Mouse (Mus musculus) limb, embryonic 15.5 days (tissue): Measurements from ENCODE around the gene Hoxa9. TPM values are rescaled to one million over a fixed set of nuclear protein-coding genes. Genes with fewer than 3 reads are reported as not detected.
A peak's percentile ranks its signal among the peaks of the same experiment; 100 is the strongest.

ENCODE experiments used
- ATAC-seq: fragments of 200-750 bp; cut with Nextera tagmentation; 2 replicates; pipeline ENCODE4 v1.8.0; 2017; ENCODE audit warnings: low read depth, moderate TSS enrichment; ENCODE audit not compliant: insufficient number of reproducible peaks, low FRiP score, low TSS enrichment
- H3K27ac ChIP-seq: fragments of 300-500 bp; sonication (generic); 2 replicates; pipeline ENCODE4 v1.5.1; 2015; ENCODE audit warnings: moderate library complexity, mild to moderate bottlenecking, inconsistent platforms
- H3K27me3 ChIP-seq: fragments of 300-500 bp; sonication (generic); 2 replicates; pipeline ENCODE4 v1.6.1; 2015; ENCODE audit warnings: inconsistent platforms
- H3K36me3 ChIP-seq: fragments of 300-500 bp; sonication (generic); 2 replicates; pipeline ENCODE4 v1.6.1; 2015; ENCODE audit warnings: inconsistent platforms
- H3K4me1 ChIP-seq: fragments of 300-500 bp; sonication (generic); 2 replicates; pipeline ENCODE4 v1.6.1; 2015; ENCODE audit warnings: inconsistent platforms
- H3K4me2 ChIP-seq: fragments of 300-500 bp; sonication (generic); 2 replicates; pipeline ENCODE4 v1.6.1; 2015; ENCODE audit warnings: mild to moderate bottlenecking, inconsistent platforms
- H3K4me3 ChIP-seq: fragments of 300-500 bp; sonication (generic); 2 replicates; pipeline ENCODE4 v1.5.1; 2015; ENCODE audit warnings: mild to moderate bottlenecking, inconsistent platforms
- H3K9ac ChIP-seq: fragments of 300-500 bp; sonication (generic); 2 replicates; pipeline ENCODE4 v1.6.1; 2015; ENCODE audit warnings: inconsistent platforms
- H3K9me3 ChIP-seq: fragments of 300-500 bp; sonication (generic); 2 replicates; pipeline ENCODE4 v1.6.1; 2016; ENCODE audit warnings: inconsistent platforms
- WGBS: fragments of 180-500 bp; shearing (Covaris S2); methylation state at CpG from one replicate; pipeline ENCODE4 v1.1.7; 2015; 5-methylcytosine and 5-hydroxymethylcytosine counted together
- polyA plus RNA-seq: library from polyadenylated mRNA; unstranded; fragments of >200 nt; fragmentation: Nextera tagmentation; extraction: Ambion mirVana; gene quantifications from 2 replicates; pipeline ENCODE4 v1.2.1, GENCODE M21; 2015

Gene Hoxa9
- polyA plus RNA-seq, 1 experiment from 2014 or later, result 34.0 TPM

DNA sequence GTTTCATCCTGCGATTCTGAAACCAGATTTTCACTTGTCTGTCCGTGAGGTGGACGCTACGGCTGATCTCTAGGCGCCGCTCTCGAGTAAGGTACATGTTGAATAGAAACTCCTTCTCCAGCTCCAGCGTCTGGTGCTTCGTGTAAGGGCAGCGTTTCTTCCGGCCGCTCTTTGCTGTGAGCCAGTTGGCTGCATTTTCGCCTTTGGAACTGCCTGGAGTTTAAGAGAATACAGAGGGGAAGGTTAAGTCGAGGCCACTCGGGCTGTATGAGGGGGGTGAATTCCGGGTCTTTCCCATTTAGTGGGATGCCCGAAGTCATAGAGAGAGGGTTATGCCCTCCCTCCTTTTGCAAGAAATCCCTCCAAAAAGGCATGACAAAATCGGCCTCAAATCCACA lies 1.7 kb upstream of the Hoxa9 start:
- Histone ChIP-seq H3K4me1 (peaks cover 30% of the 10 kb centered on the region), H3K27me3 (no peaks in the 10 kb centered on the region; the same call in 1 of the 2 replicates), H3K4me3 (peak overlapping the region; percentile 59), H3K9ac (peak overlapping the region; percentile 85), H3K27ac (peak overlapping the region; percentile 96), H3K4me2 (peak overlapping the region; percentile 67), H3K36me3 (no peaks in the 10 kb centered on the region), H3K9me3 (no peaks in the 10 kb centered on the region)
- ATAC-seq, result no peak
- WGBS, result under 1% methylated on average over 18 of the region's 18 CpGs

DNA sequence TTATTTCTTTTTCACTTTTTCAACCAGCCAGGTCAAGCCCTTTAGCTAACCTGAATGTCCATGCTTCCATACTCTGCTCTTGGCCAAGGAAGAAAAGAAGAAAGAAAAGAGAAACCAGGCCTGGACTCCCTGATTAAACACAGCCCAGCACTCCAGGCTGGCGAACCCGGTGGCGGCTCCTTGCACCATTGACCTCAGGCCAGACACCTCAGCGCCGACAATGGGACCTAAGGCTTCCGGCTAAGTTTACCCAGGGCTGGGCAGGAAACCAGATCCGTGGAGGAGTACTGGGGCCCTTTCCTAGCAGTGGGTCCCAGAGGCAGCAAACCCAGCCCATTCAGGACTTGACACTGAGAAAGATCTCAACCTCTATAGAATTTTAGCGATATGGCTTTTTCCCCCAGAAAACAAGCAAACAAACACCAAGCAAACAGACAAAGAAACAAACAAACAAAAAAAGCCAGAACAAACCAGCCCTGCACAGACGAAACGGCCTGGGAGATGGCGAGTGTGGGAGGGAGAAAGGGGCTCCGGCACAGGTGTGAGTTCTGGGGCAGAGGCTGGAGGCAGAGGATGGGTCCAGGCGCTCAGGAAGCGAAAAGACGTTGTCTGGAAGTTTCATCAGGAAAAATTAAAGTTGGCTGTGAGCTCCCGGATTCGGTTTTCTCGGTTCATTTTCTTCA lies 1.1 kb upstream of the Hoxa9 start:
- H3K9me3 ChIP-seq, result no peaks in the 10 kb centered on the region
- WGBS, result 2% methylated on average over 18 of the region's 18 CpGs
- no peaks in the 10 kb centered on the region; the same call in 1 of the 2 replicates for H3K27me3 ChIP-seq
- H3K27ac ChIP-seq, result peak overlapping the region; percentile 96
- H3K4me3 ChIP-seq, result peak overlapping the region; percentile 59
- no peaks in the 10 kb centered on the region for H3K36me3 ChIP-seq
- peaks cover 30% of the 10 kb centered on the region for H3K4me1 ChIP-seq
- no peak for ATAC-seq
- peak overlapping the region; percentile 85 for H3K9ac ChIP-seq
- H3K4me2 ChIP-seq, result peak overlapping the region; percentile 67

DNA sequence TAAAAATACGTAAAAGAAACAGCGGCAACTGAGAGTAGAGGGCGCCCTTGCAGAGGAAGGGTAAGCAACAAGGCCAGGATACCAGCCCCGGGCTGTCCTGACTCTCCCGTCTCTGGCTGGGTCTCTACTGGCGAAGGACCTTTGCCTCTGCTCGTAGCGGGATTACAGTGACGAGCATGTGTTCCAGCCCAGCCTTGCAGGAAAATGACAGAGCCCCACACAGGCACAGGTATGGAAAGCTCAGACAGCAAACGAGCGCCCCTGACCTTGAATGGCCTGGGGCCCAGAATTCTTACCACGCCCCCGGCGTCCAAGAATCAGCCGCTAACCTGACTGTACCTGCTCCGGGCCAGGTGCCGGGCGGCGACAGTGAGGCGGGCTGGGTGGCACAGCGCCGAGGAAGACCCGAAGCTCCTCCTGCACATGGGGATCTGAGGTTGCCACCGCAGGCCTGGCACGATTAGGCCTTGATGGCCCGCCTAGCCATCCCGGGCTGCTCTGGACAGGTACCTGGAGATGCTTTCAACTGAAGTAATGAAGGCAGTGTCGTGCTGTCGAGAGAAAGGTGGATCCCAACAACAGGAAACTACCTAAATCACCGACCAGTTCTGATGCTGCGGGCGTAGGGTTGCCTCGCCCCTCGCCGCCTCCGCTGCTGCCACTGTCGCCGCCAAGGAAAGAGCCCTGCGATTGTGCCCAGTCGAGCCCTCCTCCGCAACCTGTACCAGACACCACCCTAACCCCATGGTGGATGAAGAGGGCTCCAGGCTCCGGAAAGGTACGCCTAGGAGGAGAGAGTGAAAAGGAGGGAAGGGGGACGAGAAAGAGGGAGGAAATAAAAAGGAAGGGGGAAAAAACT lies 1.1 kb downstream of the Hoxa9 start:
- WGBS, result 1% methylated on average over 44 of the region's 44 CpGs
- no peak for ATAC-seq
- Histone ChIP-seq H3K4me3 (peak overlapping the region; percentile 51), H3K9me3 (no peaks in the 10 kb centered on the region), H3K4me2 (peak overlapping the region; percentile 65), H3K9ac (peak overlapping the region; percentile 80), H3K36me3 (no peaks in the 10 kb centered on the region), H3K4me1 (peaks cover 12% of the 10 kb centered on the region), H3K27me3 (no peaks in the 10 kb centered on the region), H3K27ac (peak overlapping the region; percentile 93)

DNA sequence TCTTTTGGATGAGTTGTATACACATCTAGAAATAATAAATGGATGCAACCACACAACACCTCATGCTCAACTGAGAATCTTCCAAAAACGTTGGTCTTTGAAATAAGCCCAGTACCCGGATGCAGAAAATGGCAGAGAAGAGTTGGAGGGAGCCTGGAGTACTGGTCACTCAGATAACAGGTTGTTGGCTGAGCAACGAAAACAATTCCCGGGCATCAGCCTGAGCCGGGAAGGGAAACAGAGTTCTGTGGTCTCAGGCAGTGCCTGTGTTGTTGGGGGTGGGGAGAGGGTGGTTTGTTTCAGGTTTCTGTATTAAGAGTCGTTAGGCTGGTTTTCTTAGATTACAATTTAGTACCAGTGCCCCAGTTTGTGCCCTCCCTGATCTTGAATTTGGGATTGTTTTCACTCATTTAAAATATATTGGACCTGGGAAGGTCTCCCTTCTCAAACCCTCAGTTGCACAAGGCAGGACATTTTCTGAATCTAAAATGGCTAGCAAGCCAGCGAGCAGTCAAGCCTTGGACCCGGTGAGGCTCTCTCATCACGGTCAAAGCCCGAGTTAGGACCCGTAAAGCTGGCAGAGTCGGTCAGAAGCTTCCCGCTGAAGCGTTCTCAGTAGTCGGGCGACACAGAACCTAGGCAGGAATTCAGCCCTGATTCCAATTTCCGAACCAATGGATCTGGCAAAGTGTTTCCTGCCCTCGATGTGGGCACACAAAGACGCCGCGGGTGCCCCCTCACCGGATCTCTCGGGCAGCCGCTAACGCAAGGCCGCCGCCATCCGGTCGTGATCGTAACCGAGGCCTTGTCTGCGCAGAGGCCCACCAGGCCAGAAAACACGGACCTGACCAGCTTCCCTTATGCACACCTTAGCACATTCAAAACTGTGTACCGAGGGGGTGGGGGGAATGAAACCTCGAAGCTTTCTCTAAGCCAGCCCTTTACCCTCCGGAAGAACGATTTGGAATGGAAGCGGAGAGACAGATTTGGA lies 2.1 kb downstream of the Hoxa9 start:
- Histone ChIP-seq H3K4me2 (peak overlapping the region; percentile 65), H3K9ac (peak overlapping the region; percentile 80)
- no peak for ATAC-seq

DNA sequence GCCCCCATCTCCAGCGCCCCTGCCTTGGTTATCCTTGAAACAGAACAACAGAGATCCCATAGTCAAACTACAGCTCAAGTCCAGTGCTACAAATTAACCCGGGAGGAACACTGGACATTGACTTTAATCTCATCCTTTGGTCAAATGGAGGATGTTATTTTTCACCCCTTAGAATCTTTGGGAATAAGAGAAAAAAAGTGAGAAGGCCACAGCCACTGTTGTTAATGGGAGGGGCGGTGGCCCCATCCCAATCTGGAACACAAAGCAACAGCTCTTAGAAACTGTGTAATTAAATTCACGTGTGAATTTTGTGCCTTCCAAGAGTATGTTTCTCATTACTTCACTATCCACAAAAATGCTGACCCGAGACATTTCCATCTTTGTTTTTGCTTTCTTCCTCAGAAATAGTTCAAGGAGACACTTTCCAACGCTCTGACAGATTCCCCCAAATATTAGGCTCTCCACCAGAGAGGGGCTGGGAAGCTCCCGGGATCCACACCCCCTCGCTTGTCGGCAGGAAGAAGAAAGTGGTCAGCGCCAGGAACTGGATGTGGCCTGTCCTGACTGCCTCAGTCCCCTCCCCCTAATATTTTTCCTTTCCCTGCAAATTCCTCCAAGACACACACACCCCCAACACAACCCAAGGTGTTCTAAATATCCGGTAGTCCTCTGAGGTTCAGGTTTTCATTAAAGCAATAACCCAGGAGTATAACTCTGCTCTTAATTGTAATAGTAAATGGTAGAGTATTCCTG lies 3.2 kb downstream of the Hoxa9 start:
- Histone ChIP-seq H3K4me3 (peak overlapping the region; percentile 68), H3K9ac (peak overlapping the region; percentile 83)
- 6% methylated on average over 11 of the region's 11 CpGs for WGBS

More for the DNA sequence above, 2.1 kb downstream of the Hoxa9 start:
- peaks cover 11% of the 10 kb centered on the region for H3K4me1 ChIP-seq
- no peaks in the 10 kb centered on the region for H3K27me3 ChIP-seq
- WGBS, result under 1% methylated on average over 38 of the region's 38 CpGs
- no peaks in the 10 kb centered on the region for H3K36me3 ChIP-seq
- peak overlapping the region; percentile 93 for H3K27ac ChIP-seq
- no peaks in the 10 kb centered on the region for H3K9me3 ChIP-seq
- peak overlapping the region; percentile 51 for H3K4me3 ChIP-seq

DNA sequence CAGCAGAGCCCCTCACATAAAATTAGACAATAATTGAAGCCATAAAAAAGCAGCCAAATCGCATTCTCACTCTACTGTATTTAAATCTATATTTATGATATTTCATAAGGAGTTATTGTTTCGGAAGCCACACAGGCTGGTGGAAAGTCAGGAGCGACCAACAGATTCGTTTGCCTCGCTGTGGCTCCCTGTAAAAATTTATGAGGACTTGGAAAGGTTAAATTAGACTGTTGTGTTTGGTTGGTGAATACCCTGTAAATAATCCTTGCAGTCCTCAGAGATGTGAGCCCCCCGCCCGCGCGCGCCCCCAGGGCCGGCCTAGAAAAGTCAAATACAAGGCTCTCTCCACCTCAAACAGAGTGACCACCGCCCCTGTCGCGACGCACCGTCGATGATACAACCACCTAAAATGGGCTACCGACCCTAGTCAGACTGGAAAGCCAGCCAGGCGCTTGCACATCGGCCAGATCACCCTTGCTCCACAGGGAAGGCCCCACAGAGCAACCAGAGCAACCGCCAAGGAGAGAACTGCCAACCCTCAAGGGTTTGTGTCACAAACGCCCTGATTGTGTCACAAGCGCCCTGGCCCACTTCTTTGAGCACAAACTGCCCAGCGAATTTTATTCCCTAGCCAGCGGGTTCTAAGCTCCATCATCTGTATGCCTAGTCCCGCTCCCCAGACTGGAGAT lies 4.2 kb downstream of the Hoxa9 start:
- peak overlapping the region; percentile 86 for H3K4me2 ChIP-seq
- 4% methylated on average over 26 of the region's 26 CpGs for WGBS
- H3K4me1 ChIP-seq, result peaks cover 18% of the 10 kb centered on the region
- no peak for ATAC-seq
- H3K9me3 ChIP-seq, result no peaks in the 10 kb centered on the region
- H3K9ac ChIP-seq, result peak overlapping the region; percentile 83
- no peaks in the 10 kb centered on the region for H3K27me3 ChIP-seq
- no peaks in the 10 kb centered on the region for H3K36me3 ChIP-seq
- H3K4me3 ChIP-seq, result peak overlapping the region; percentile 68
- peak overlapping the region; percentile 95 for H3K27ac ChIP-seq

More for the DNA sequence above, 3.2 kb downstream of the Hoxa9 start:
- no peaks in the 10 kb centered on the region for H3K27me3 ChIP-seq
- H3K4me2 ChIP-seq, result peak overlapping the region; percentile 86
- no peak for ATAC-seq
- peaks cover 11% of the 10 kb centered on the region for H3K4me1 ChIP-seq
- H3K36me3 ChIP-seq, result no peaks in the 10 kb centered on the region
- H3K9me3 ChIP-seq, result no peaks in the 10 kb centered on the region
- peak overlapping the region; percentile 95 for H3K27ac ChIP-seq

GRCm38 (mm10) chr6:52225612-52226568 lies 5.0 kb downstream of the Hoxa9 start:
- Histone ChIP-seq H3K4me2 (peak overlapping the region; percentile 86), H3K9ac (peak overlapping the region; percentile 83), H3K4me3 (peak overlapping the region; percentile 68), H3K36me3 (no peaks in the 10 kb centered on the region), H3K4me1 (peaks cover 24% of the 10 kb centered on the region), H3K27ac (peak overlapping the region; percentile 95), H3K9me3 (no peaks in the 10 kb centered on the region), H3K27me3 (no peaks in the 10 kb centered on the region)
- ATAC-seq, result peak; percentile 55
- 1% methylated on average over 69 of the region's 69 CpGs for WGBS

- Histone ChIP-seq H3K27me3 (peaks cover under 1% of the 10 kb centered on the region; the same call in 1 of the 2 replicates), H3K27ac (peak overlapping the region; percentile 95), H3K9me3 (no peaks in the 10 kb centered on the region), H3K9ac (peak overlapping the region; percentile 83), H3K4me1 (peaks cover 27% of the 10 kb centered on the region), H3K4me2 (peak overlapping the region; percentile 86), H3K4me3 (peak overlapping the region; percentile 68), H3K36me3 (no peaks in the 10 kb centered on the region)
- 1% methylated on average over 34 of the region's 36 CpGs for WGBS
- ATAC-seq, result no peak
These were observed 5.8 kb downstream of the Hoxa9 start for GRCm38 (mm10) chr6:52224895-52225611.
